Mouse (Mus musculus) right cerebral cortex, postnatal 25 days (tissue): Measurements from ENCODE around the gene Cog6.

Experiments used
- DNase-seq: peaks from one replicate; pipeline ENCODE4 v3.0.0; 2022

Cog6 gene

DNA sequence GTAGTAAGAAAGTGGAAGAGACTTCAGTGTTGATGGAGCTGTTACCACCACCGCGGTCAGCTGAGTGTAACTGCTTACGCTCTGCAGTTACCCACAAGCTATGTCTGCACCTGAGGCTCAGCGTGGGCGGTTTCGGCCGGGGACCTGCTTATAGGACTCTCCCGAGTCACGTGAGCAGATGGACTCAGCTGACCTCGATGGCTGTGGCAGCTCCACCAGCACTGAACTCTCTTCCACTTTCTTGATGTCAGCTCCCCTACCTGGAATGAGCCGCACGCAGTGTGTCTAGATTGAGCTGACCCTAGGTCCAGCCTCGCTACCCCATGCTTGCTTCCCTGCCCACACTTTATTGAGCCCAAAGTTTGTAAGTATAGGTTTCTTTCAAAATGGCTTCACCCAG lies 56.1 kb downstream of the Cog6 start:
- DNase-seq, result no peak

DNA sequence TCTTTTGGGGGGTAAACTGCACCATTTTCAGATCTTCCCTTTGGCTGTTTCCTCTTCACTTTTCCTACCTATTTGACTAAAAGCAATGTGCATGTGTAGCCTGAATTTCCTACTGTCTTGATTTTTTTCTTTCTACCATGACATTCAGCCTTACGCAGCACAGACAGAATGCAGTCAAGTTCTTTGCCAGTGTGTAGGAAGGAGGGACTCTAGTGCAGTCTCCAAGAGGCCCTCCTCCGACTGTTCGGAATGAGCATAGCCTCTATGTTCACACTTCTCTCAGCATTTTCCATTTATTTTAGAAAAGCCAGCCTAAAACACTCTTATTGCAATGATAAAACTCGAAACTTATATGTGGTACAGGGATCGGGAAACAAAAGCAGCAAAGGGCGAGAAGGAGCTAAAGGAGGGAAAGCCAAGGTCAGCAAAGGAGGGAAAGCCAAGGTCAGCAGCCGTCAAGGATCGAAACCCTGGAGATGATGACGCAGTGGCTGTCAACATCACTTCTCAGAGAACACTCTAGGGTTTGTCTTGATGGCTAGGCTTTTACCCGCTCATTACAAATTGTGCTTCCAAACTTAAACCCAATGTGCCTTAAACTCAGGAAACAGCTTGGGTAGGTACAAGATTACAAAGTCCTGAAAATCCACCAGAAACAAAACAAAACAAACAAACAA lies 58.5 kb downstream of the Cog6 start:
- no peak for DNase-seq

DNA sequence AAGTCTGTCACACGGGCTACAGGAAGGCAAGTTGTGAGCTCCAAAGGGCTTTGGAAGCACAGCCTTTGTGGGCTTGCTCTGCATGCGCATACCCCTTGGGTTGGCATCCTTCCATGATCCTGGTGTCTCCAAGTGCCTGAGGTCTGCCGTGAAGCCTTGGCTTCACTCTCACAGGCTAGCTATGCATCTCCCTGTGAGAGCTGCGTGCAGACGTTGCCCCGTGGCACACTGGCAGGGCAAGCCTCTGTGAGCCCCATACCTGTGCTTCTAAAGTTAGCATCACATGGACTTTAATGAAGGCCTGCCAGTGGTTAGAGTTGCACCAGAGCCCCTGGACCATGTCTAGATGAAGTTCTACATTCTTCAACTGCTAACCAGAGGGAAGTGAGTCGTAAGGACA lies 59.2 kb downstream of the Cog6 start:
- DNase-seq, result no peak

DNA sequence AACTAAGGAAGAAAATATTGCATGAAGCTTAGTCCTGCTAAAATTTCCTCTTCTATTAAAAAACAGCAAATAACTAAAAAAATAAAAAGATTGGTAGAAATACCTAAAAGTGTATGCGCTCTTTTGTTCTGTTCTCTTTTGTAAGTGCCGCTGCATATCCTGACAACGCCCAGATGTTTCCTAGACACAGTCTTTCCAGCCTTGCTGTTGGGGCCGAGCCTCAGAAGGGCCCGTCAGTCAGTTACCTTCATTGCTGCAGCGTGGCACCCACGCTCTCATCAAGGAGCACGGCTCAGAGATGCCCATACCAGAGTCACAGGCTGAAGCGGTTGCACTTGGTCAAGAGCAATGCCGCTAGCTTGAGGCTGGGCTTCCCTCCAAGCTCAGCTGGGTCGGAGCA lies 60.8 kb downstream of the Cog6 start:
- no peak for DNase-seq

DNA sequence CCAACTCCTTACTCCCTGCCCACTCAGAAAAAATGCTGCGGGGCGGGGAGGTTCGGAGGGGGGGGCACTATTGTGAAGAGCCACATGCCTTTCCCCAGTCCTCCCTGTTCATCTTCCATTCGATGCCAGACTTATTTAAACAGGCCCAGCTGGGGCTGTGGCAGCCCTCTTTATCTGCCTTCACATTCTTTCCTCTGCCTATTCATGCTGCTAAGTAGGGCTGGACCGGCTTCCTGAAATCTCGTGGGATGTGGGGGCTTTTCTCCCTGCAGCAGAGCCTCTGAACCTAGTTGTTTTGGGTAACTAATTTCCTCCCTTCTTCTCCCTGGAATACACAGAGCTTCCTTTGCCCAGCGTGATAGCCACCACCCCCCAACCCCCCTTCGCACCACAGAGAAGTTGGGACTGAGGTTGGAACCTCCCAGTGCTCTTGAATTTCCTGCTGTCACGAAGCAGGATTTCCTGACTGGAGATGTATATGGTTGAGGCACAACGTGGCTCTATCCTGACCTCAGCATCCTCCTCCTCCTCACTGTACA lies 61.5 kb downstream of the Cog6 start:
- no peak for DNase-seq

DNA sequence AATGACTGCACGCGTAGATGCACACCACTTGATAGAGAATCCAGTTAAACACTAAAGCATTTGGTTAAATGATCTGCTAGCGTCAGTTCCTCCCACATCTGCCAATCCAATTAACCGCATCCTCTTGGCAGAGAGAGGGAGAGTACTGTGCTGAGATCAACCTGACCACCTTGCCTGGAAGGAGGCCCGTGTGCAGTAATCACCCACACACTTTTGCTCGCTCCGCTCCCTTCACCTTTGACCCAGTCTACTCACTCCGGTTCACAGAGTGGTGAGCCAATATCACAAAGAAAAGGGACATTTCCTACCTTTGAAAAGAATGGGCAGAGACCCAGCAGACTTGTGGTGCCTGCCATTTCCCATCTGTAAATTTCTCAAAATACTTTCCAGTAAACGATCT lies 62.4 kb downstream of the Cog6 start:
- no peak for DNase-seq

DNA sequence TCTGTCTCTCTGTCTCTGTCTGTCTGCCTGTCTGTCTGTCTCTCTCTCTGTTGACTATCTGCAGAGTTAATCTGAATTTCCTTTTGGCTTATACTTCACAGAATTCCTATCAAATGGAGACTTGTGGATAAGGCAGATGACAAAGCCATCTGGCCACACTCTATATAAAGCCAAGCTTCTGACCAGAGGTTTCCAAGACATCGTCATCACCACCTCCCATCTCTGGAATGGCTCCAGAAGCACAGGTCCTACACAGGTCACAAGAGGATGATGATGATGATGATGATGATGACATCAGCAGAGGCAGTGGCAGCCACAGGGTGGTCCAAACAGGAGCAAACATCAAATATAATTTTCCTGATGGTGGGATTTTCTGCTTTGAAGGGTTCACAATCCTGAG lies 63.2 kb downstream of the Cog6 start:
- DNase-seq, result no peak

DNA sequence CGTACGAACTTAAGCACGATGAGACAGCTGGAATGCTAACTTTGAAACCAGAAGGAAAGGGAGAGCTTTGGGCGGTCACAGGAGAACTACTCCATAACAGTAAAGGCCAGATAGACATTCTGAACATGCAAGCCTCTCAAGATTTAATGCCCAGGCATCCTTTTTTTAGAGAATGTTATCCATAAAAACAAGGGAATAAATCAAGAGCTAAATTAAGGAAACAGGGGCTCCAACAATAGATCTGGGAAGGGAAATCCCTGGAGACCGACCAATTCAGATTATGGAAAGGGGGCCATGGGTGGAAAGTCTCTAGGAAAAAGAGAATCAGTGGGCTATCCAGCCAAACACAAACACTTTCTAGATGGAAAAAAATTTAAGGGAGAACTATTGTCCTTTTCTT lies 68.2 kb downstream of the Cog6 start:
- DNase-seq, result no peak

DNA sequence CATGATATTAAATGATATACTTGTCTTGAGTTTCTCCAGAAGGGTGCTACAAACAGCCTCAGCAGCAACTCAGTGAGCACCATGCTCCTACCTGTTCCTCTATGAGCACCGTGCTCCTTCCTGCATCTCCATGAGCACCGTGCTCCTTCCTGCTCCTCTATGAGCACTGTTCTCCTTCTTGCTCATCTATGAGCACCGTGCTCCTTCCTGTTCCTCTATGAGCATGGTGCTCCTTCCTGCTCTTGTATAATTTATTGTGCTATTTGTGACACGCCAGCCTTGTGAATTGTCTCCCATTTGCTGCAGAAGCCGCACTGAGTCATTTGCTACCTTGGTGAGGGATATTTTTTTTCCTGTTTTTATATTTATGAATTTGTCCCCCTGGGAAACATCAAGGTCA lies 69.6 kb downstream of the Cog6 start:
- DNase-seq, result no peak

DNA sequence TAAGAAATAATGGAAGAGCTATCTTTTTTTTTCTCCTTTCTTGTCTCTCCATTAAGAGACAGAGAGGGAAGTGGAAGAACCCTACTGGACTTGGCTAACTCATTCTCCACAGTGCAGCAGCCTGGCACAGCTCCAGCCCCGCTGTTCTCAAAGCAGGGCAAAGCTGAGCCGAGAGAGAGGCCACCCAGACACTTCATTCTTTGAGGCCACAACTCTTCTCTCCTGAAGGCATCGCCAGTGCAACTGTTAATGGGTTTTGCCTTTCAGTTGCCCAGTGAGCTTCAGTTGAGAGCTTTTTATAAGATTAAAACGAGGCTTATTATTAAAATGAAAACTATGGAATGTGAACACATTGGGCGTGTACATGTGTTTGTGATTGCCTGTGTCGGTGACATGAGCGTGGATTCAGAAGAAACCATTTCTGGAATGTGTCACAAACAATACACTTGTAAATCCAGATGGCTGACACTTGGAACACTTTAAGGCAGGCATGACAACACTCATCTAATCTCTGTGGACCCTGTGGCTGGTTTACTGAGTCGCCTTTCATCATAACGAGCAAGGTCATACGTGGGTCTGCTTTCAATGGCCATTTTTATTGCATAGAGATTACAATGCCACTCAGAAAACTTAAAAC lies 76.1 kb downstream of the Cog6 start:
- DNase-seq, result no peak

DNA sequence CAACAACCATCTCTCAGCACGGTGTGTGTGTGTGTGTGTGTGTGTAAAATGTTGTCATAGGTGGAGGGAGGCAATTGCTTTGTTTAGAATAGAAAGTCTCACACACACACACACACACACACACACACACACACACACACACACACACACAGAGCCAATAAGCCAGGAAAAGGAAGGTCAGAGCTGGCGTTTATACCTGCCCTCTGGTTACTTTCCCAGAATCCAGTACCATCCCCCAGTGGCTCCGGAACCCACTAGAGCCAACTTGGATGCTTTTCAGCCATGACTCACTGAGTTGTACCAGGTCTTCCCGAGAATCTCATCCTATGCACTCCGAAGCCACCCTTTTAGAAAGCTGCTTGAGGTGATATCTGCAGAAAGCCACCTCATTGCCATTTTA lies 78.6 kb downstream of the Cog6 start:
- no peak for DNase-seq

DNA sequence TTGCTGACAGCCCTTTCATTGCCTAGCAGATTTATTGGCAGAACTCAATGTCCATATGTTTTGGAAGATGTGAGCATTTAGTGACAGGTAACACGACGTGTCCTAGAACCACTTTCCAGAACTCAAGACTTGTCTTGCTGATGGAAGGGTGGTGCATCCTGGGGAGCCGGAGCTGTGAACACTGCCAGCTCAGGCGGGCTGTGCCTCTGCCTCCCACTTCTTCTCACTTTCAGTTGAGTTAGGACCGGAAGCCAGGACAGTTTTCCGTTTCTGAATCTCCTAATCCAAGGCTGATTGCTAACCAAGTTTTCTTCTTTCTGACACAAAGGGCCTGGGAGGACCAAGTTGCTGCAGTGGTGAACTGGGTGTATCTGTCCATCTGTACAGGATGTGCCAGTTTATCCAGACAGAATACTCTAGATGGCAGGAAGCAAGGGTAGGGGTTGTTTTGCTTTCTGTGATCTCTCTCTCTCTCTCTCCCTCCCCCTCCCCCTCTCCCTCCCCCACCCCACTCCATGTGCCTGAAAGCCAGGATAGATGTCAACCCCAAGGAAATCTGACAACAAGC lies 79.2 kb downstream of the Cog6 start:
- DNase-seq, result no peak

DNA sequence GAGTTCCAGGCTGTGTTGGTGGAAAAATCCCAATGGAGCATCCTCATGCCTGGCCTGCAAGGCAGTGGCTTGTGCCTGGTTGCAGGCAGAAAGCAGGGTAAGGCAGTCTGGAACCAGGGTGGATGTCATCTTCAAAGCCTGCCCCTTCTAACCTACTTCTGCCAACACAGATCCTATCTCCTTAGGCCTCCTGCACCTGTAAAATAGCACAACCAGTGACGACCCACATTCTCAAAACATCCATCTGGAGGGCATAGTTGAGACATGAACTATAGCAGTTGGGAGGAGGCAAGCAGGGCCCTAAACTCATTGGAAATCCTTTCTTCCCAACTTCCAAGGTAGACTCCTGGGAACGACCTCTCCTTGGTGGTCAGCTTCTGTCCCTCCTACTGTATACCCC lies 85.1 kb downstream of the Cog6 start:
- no peak for DNase-seq
